Mouse (Mus musculus) A20 (cell line): ENCODE data around the gene Cables2.
A peak's percentile ranks its signal among the peaks of the same experiment; 100 is the strongest.

Source experiments
- DNase-seq: peaks from one replicate; pipeline ENCODE4 v3.0.0-alpha.2; 2011; ENCODE audit warnings: low read depth, low spot score

Cables2 gene

GRCm38 (mm10) chr2:180273394-180274244 lies at the start of gene Cables2:
TSS of gene Cables2 (minus strand) at chr2:180273496.
- DNase-seq, result peak; percentile 98

- DNase-seq, result no peak
These were observed 49.5 kb upstream of the Cables2 start for GRCm38 (mm10) chr2:180322674-180323355.

GRCm38 (mm10) chr2:180320216-180320615 lies 46.9 kb upstream of the Cables2 start:
- peak; percentile 31 for DNase-seq

- no peak for DNase-seq
These were observed 44.3 kb upstream of the Cables2 start for GRCm38 (mm10) chr2:180317591-180317990.

GRCm38 (mm10) chr2:180314292-180314691 lies 41.0 kb upstream of the Cables2 start:
- no peak for DNase-seq

GRCm38 (mm10) chr2:180311147-180311546 lies 37.9 kb upstream of the Cables2 start:
- DNase-seq, result no peak

GRCm38 (mm10) chr2:180307680-180308079 lies 34.4 kb upstream of the Cables2 start:
- DNase-seq, result no peak

- DNase-seq, result no peak
These were observed 33.3 kb upstream of the Cables2 start for GRCm38 (mm10) chr2:180306423-180307168.

- DNase-seq, result no peak
These were observed 32.7 kb upstream of the Cables2 start for GRCm38 (mm10) chr2:180306009-180306408.

- no peak for DNase-seq
These were observed 32.2 kb upstream of the Cables2 start for GRCm38 (mm10) chr2:180305490-180305889.

GRCm38 (mm10) chr2:180304554-180304953 lies 31.3 kb upstream of the Cables2 start:
- DNase-seq, result no peak

GRCm38 (mm10) chr2:180303468-180303867 lies 30.2 kb upstream of the Cables2 start:
- no peak for DNase-seq

GRCm38 (mm10) chr2:180302201-180302600 lies 28.9 kb upstream of the Cables2 start:
- DNase-seq, result peak; percentile 20

- no peak for DNase-seq
These were observed 27.5 kb upstream of the Cables2 start for GRCm38 (mm10) chr2:180300771-180301170.

- DNase-seq, result no peak
These were observed 27.0 kb upstream of the Cables2 start for GRCm38 (mm10) chr2:180300252-180300651.

- DNase-seq, result no peak
These were observed 19.6 kb upstream of the Cables2 start for GRCm38 (mm10) chr2:180292906-180293305.

- DNase-seq, result no peak
These were observed 18.7 kb upstream of the Cables2 start for GRCm38 (mm10) chr2:180292026-180292425.

GRCm38 (mm10) chr2:180291566-180291965 lies 18.3 kb upstream of the Cables2 start:
- no peak for DNase-seq

GRCm38 (mm10) chr2:180290503-180290902 lies 17.2 kb upstream of the Cables2 start:
- no peak for DNase-seq

- no peak for DNase-seq
These were observed 16.3 kb upstream of the Cables2 start, which contains the start of gene Rbbp8nl for GRCm38 (mm10) chr2:180289440-180290108. TSS of gene Rbbp8nl (minus strand) at chr2:180289879.

GRCm38 (mm10) chr2:180288966-180289365 lies 15.7 kb upstream of the Cables2 start:
- no peak for DNase-seq
